Mouse (Mus musculus): ENCODE data around the gene Dhrs1.

Gene Dhrs1

GRCm38 (mm10) chr14:55762001-55762821 is 16.7 kb upstream of the Dhrs1 start:
- DNase-seq (ENCODE audit: low spot score) = peak; percentile 53

GRCm38 (mm10) chr14:55761163-55761562 is 15.7 kb upstream of the Dhrs1 start, which contains the start of gene Ltb4r2:
TSS of gene Ltb4r2 (plus strand) at chr14:55761428.
- no peak for DNase-seq (ENCODE audit: low spot score)

GRCm38 (mm10) chr14:55760156-55760555 is 14.7 kb upstream of the Dhrs1 start:
- DNase-seq (ENCODE audit: low spot score) = peak; percentile 77

- DNase-seq (ENCODE audit: low spot score) = no peak
Observed at GRCm38 (mm10) chr14:55758363-55758784, 12.9 kb upstream of the Dhrs1 start, which contains the start of gene Cideb. TSS of gene Cideb (minus strand) at chr14:55758458.

GRCm38 (mm10) chr14:55757566-55757965 is 12.1 kb upstream of the Dhrs1 start:
- no peak for DNase-seq (ENCODE audit: low spot score)

- DNase-seq (ENCODE audit: low spot score) = no peak
Observed at GRCm38 (mm10) chr14:55747051-55747847, 1.8 kb upstream of the Dhrs1 start.

- DNase-seq (ENCODE audit: low spot score) = no peak
Observed at GRCm38 (mm10) chr14:55745861-55746237, 359 bp upstream of the Dhrs1 start.

GRCm38 (mm10) chr14:55743711-55744110 is 1.8 kb downstream of the Dhrs1 start:
- peak; percentile 82 for DNase-seq (ENCODE audit: low spot score)

GRCm38 (mm10) chr14:55737086-55737687 is 8.3 kb downstream of the Dhrs1 start:
- DNase-seq (ENCODE audit: low spot score) = no peak

GRCm38 (mm10) chr14:55735758-55736157 is 9.7 kb downstream of the Dhrs1 start:
- DNase-seq (ENCODE audit: low spot score) = no peak

GRCm38 (mm10) chr14:55735334-55735733 is 10.2 kb downstream of the Dhrs1 start:
- DNase-seq (ENCODE audit: low spot score) = no peak

GRCm38 (mm10) chr14:55734869-55735268 is 10.6 kb downstream of the Dhrs1 start:
- DNase-seq (ENCODE audit: low spot score) = no peak

- no peak for DNase-seq (ENCODE audit: low spot score)
Observed at GRCm38 (mm10) chr14:55733889-55734288, 11.6 kb downstream of the Dhrs1 start.

- DNase-seq (ENCODE audit: low spot score) = no peak
Observed at GRCm38 (mm10) chr14:55730531-55731032, 14.9 kb downstream of the Dhrs1 start.

GRCm38 (mm10) chr14:55730116-55730515 is 15.4 kb downstream of the Dhrs1 start:
- no peak for DNase-seq (ENCODE audit: low spot score)

- no peak for DNase-seq (ENCODE audit: low spot score)
Observed at GRCm38 (mm10) chr14:55727889-55728685, 17.4 kb downstream of the Dhrs1 start.

GRCm38 (mm10) chr14:55726261-55726660 is 19.2 kb downstream of the Dhrs1 start:
- DNase-seq (ENCODE audit: low spot score) = no peak

- no peak for DNase-seq (ENCODE audit: low spot score)
Observed at GRCm38 (mm10) chr14:55724411-55724871, 21.0 kb downstream of the Dhrs1 start.

GRCm38 (mm10) chr14:55723433-55723832 is 22.1 kb downstream of the Dhrs1 start:
- DNase-seq (ENCODE audit: low spot score) = no peak

GRCm38 (mm10) chr14:55722438-55722945 is 23.0 kb downstream of the Dhrs1 start:
- no peak for DNase-seq (ENCODE audit: low spot score)
